17 mouse cellular contexts compared by ENCODE assay signal in the genomic region with DNA sequence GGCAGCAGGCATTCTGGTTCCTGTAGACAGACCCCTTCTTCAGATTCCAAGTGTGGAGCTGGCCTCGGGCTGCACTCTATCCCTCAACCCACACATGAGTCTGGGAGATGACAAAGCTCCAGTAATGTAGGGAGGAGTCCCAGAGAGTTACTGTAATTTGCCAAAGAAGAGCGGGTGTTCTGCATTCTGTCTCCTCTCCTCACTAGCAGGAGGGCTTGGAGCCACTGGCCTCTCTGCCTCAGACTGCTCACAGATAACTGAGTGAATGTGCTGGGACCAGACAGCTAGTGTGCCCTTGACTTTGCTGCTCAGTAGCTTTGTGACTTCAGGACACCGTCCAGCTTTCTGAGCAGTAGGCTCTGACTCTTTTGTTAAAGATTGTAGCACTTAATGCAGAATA. TPM values are rescaled to one million over a fixed set of nuclear protein-coding genes. Genes with fewer than 3 reads are reported as not detected.
DNase-seq lines count a peak whose midpoint lies in the region; ATAC-seq and TF ChIP-seq lines count a peak whose summit lies in the region.
"Had no signal": no experiment of that assay in that cellular context is flagged by ENCODE, and none has a peak within 500 bp of the region (broad histone marks: within the 10 kb centered on the region; RNA-seq: fewer than 3 reads in every experiment).

No protein-coding gene starts in this region.

- H3K36me3 ChIP-seq in heart, embryonic 12.5 days: peaks cover 15% of the 10 kb centered on the region
- 0 out of 2 replicates have a peak, but pooled peaks cover 2% of the 10 kb centered on the region for H3K36me3 ChIP-seq in heart, embryonic 16.5 days (ENCODE audit: control insufficient read depth, insufficient read depth)
- H3K36me3 ChIP-seq in kidney, embryonic 14.5 days (ENCODE audit: control insufficient read depth, insufficient read depth, low read length): peaks cover 13% of the 10 kb centered on the region
- H3K36me3 ChIP-seq: intestine, embryonic 15.5 days had no signal

- H3K27ac ChIP-seq in heart, embryonic 12.5 days (ENCODE audit: poor library complexity, severe bottlenecking): peak overlapping the region; percentile 61
- peak overlapping the region; percentile 62 for H3K27ac ChIP-seq in embryonic fibroblast, embryonic 13.5 days (ENCODE audit: insufficient read depth, low read length)
- H3K27ac ChIP-seq in heart, embryonic 16.5 days (ENCODE audit: low read length): peak overlapping the region; percentile 20; the same call in 1 of the 2 replicates
- H3K27ac ChIP-seq in kidney, embryonic 14.5 days (ENCODE audit: low read depth, low read length): no peak overlapping the region
- H3K27ac ChIP-seq: embryonic facial prominence, embryonic 10.5 days; forebrain, embryonic 10.5 days; hindbrain, embryonic 13.5 days; intestine, embryonic 15.5 days; kidney, embryonic 15.5 days had no signal

- WGBS in heart, embryonic 12.5 days: 38% methylated on average over 3 of the region's 3 CpGs
- 38% methylated on average over 3 of the region's 3 CpGs for WGBS in heart, embryonic 16.5 days
- 83% methylated on average over 3 of the region's 3 CpGs for WGBS in kidney, embryonic 14.5 days

- TF ChIP-seq CTCF in embryonic fibroblast, embryonic 13.5 days (IDR thresholded peaks at IDR 0.05; ENCODE audit: borderline replicate concordance, insufficient read depth, low read length): no peak

- peak; percentile 31; the same call in 1 of the 2 replicates for TF ChIP-seq POLR2A in embryonic fibroblast, embryonic 13.5 days (IDR thresholded peaks at IDR 0.05; ENCODE audit: low read depth, low read length)

- peaks cover 56% of the 10 kb centered on the region for H3K4me1 ChIP-seq in heart, embryonic 12.5 days (replicated peaks)
- H3K4me1 ChIP-seq in embryonic fibroblast, embryonic 13.5 days (ENCODE audit: control insufficient read depth, insufficient read depth, low read length): peaks cover 17% of the 10 kb centered on the region; the same call in 1 of the 2 replicates
- peaks cover 25% of the 10 kb centered on the region for H3K4me1 ChIP-seq in heart, embryonic 16.5 days (ENCODE audit: control insufficient read depth, insufficient read depth, low read length)
- H3K4me1 ChIP-seq in kidney, embryonic 14.5 days (ENCODE audit: control insufficient read depth, insufficient read depth, low read length): peaks cover 18% of the 10 kb centered on the region

- ATAC-seq in heart, embryonic 12.5 days (ENCODE audit: insufficient number of reproducible peaks, low FRiP score): no peak
- no peak for ATAC-seq in heart, embryonic 16.5 days (replicated peaks; ENCODE audit: extremely low read depth, insufficient read depth, low FRiP score)
- ATAC-seq in kidney, embryonic 14.5 days (ENCODE audit: low FRiP score, low TSS enrichment): no peak
- ATAC-seq: forebrain, embryonic 14.5 days; intestine, embryonic 15.5 days; Patski had no signal

- no peak overlapping the region for H3K4me2 ChIP-seq in heart, embryonic 12.5 days
- H3K4me2 ChIP-seq in heart, embryonic 16.5 days (ENCODE audit: low read depth, low read length): no peak overlapping the region
- H3K4me2 ChIP-seq in kidney, embryonic 14.5 days (replicated peaks; ENCODE audit: low read depth, low read length): no peak overlapping the region
- H3K4me2 ChIP-seq: hindbrain, embryonic 13.5 days; intestine, embryonic 15.5 days had no signal

- H3K4me3 ChIP-seq in heart, embryonic 12.5 days: no peak overlapping the region
- H3K4me3 ChIP-seq in embryonic fibroblast, embryonic 13.5 days (ENCODE audit: insufficient read depth, low read length): no peak overlapping the region
- no peak overlapping the region for H3K4me3 ChIP-seq in heart, embryonic 16.5 days (ENCODE audit: low read length)
- H3K4me3 ChIP-seq in kidney, embryonic 14.5 days (ENCODE audit: low read length): no peak overlapping the region
- H3K4me3 ChIP-seq: embryonic facial prominence, embryonic 10.5 days; erythroblast, embryonic 14.5 days; forebrain, embryonic 10.5 days; hindbrain, embryonic 13.5 days; intestine, embryonic 15.5 days; kidney, embryonic 15.5 days had no signal

- DNase-seq in heart, adult 11 months: peak; percentile 92
- no peak for DNase-seq in heart, adult 8-10 months (ENCODE audit: low spot score)
- DNase-seq in heart, postnatal 4 days: no peak
- no peak for DNase-seq in cerebellum, postnatal 10 days

- peaks cover 22% of the 10 kb centered on the region for H3K27me3 ChIP-seq in heart, embryonic 12.5 days (replicated peaks)
- peaks cover 5% of the 10 kb centered on the region; the same call in 1 of the 2 replicates for H3K27me3 ChIP-seq in heart, embryonic 16.5 days (ENCODE audit: control insufficient read depth, insufficient read depth, low read length)
- H3K27me3 ChIP-seq in kidney, embryonic 14.5 days (ENCODE audit: control insufficient read depth, insufficient read depth, low read length): peaks cover under 1% of the 10 kb centered on the region; the same call in 1 of the 2 replicates
- H3K27me3 ChIP-seq: intestine, embryonic 15.5 days; Patski had no signal

- 0 out of 2 replicates have a peak overlapping the region, but pooled peaks have one; percentile 11 for H3K9ac ChIP-seq in heart, embryonic 12.5 days
- H3K9ac ChIP-seq in heart, embryonic 16.5 days (ENCODE audit: low read length): no peak overlapping the region
- H3K9ac ChIP-seq in kidney, embryonic 14.5 days (ENCODE audit: low read depth, low read length): no peak overlapping the region
- H3K9ac ChIP-seq: hindbrain, embryonic 13.5 days; intestine, embryonic 15.5 days; kidney, embryonic 15.5 days had no signal

- H3K9me3 ChIP-seq in heart, embryonic 12.5 days (replicated peaks): no peaks in the 10 kb centered on the region
- H3K9me3 ChIP-seq in heart, embryonic 16.5 days (replicated peaks; ENCODE audit: control insufficient read depth, low read length): no peaks in the 10 kb centered on the region
- no peaks in the 10 kb centered on the region for H3K9me3 ChIP-seq in kidney, embryonic 14.5 days (ENCODE audit: control insufficient read depth, low read length)
- H3K9me3 ChIP-seq: embryonic facial prominence, embryonic 10.5 days; forebrain, embryonic 10.5 days; hindbrain, embryonic 13.5 days; intestine, embryonic 15.5 days; kidney, embryonic 15.5 days had no signal

RNA-seq across cellular contexts. Expression of a gene that starts 6.5 kb away (rescaled TPM):
- total RNA-seq in heart, adult 8-10 months (2022): 10 to 100 TPM; 25.8 to 42.5 (median 34.9) TPM
- polyA plus RNA-seq in heart, embryonic 12.5 days (2016; fragmentation: Nextera tagmentation; extraction: Ambion mirVana): 13.8 and 14.4 TPM in 2 replicates
- total RNA-seq in heart, postnatal 4 days (2021): 10 to 100 TPM; 44.4 to 46.1 TPM
- 8.5 and 10.0 TPM in 2 replicates for polyA plus RNA-seq in embryonic fibroblast, embryonic 13.5 days (2011; ENCODE audit: insufficient read length, low read depth, missing spikeins)
- polyA plus RNA-seq in heart, embryonic 16.5 days (2015; fragmentation: Nextera tagmentation; extraction: Ambion mirVana): 38.7 and 40.0 TPM in 2 replicates
- 18.3 and 22.3 TPM in 2 replicates for polyA plus RNA-seq in kidney, embryonic 14.5 days (2014; fragmentation: Nextera tagmentation; extraction: Ambion mirVana)
- total RNA-seq: hematopoietic stem cell, adult 5-6 weeks had no signal

RNA-seq across cellular contexts. Expression of a gene that starts 18.9 kb away (rescaled TPM):
- total RNA-seq in heart, adult 8-10 months (2022): 10 to 100 TPM; 13.0 to 15.3 (median 13.5) TPM
- polyA plus RNA-seq in heart, embryonic 12.5 days (2016; fragmentation: Nextera tagmentation; extraction: Ambion mirVana): 23.1 and 23.3 TPM in 2 replicates
- 10 to 100 TPM; 14.6 to 15.9 TPM for total RNA-seq in heart, postnatal 4 days (2021)
- 21.5 and 24.7 TPM in 2 replicates for polyA plus RNA-seq in embryonic fibroblast, embryonic 13.5 days (2011; ENCODE audit: insufficient read length, low read depth, missing spikeins)
- 26.3 and 31.3 TPM in 2 replicates for polyA plus RNA-seq in heart, embryonic 16.5 days (2015; fragmentation: Nextera tagmentation; extraction: Ambion mirVana)
- polyA plus RNA-seq in kidney, embryonic 14.5 days (2014; fragmentation: Nextera tagmentation; extraction: Ambion mirVana): 27.4 and 37.3 TPM in 2 replicates

RNA-seq across cellular contexts. Expression of a gene that starts 40.8 kb away (rescaled TPM):
- total RNA-seq in heart, adult 8-10 months (2022): under 1 TPM in 1 of 4 experiments, not detected in 3; 0.22 TPM
- 1.7 and 1.9 TPM in 2 replicates for polyA plus RNA-seq in heart, embryonic 12.5 days (2016; fragmentation: Nextera tagmentation; extraction: Ambion mirVana)
- total RNA-seq in heart, postnatal 4 days (2021): under 1 TPM; 0.43 to 0.52 TPM
- 0.28 and 0.35 TPM in 2 replicates for polyA plus RNA-seq in embryonic fibroblast, embryonic 13.5 days (2011; ENCODE audit: insufficient read length, low read depth, missing spikeins)
- 0.24 and 0.25 TPM in 2 replicates for polyA plus RNA-seq in heart, embryonic 16.5 days (2015; fragmentation: Nextera tagmentation; extraction: Ambion mirVana)
- polyA plus RNA-seq in kidney, embryonic 14.5 days (2014; fragmentation: Nextera tagmentation; extraction: Ambion mirVana): 32.9 and 40.2 TPM in 2 replicates
- total RNA-seq: hematopoietic stem cell, adult 5-6 weeks had no signal
- polyA plus RNA-seq: erythroblast, embryonic 14.5 days had no signal

Comparison
In these comparisons a context has a peak if more than half of its experiments do, and no peak if none do; other contexts are left out.
1. RNA of a gene that starts 40.8 kb away (polyA plus RNA-seq): 32.9 to 40.2 TPM in kidney, embryonic 14.5 days; 1.7 to 1.9 TPM in heart, embryonic 12.5 days, 0.28 to 0.35 TPM in embryonic fibroblast, embryonic 13.5 days and 0.24 to 0.25 TPM in heart, embryonic 16.5 days; every median in the first group is over 10 times any median in the second.